In the genomic region with DNA sequence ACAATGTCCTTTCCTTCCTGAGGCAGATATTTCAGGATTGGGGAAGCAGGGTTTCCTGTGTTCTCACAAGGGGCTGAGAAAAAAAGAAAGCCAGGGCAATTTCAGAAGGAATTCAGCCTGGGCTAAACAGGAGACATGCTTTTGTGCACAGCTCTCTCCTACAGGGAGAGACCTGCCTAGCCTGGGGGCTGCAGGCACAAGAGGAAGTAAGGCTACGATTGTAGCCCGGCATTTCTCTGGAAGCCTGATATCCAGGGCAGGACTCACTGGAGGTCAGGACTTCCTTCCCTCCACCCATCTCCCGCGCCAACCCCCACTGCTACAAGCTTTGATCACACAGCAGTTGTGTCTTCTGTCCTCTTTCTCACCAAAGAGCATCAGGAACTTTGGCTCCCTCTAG, we compare ENCODE assay signal across 12 mouse cellular contexts.
DNase-seq lines count a peak whose midpoint lies in the region; ATAC-seq and TF ChIP-seq lines count a peak whose summit lies in the region.
"Had no signal": no experiment of that assay in that cellular context is flagged by ENCODE, and none has a peak within 500 bp of the region (broad histone marks: within the 10 kb centered on the region; RNA-seq: fewer than 3 reads in every experiment).

No protein-coding gene starts in this region.

- no peak overlapping the region for H3K9ac ChIP-seq in liver, postnatal 0 days (replicated peaks)

- H3K4me3 ChIP-seq in embryonic facial prominence, embryonic 10.5 days, result no peak overlapping the region
- no peak overlapping the region for H3K4me3 ChIP-seq in liver, postnatal 0 days (ENCODE audit: low read depth, low read length)
- H3K4me3 ChIP-seq: megakaryocyte, embryonic 14.5 days had no signal

- peak overlapping the region; percentile 37 for H3K27ac ChIP-seq in embryonic facial prominence, embryonic 10.5 days (replicated peaks)
- H3K27ac ChIP-seq in liver, postnatal 0 days (ENCODE audit: low read depth), result no peak overlapping the region

- peaks cover 35% of the 10 kb centered on the region for H3K4me1 ChIP-seq in embryonic facial prominence, embryonic 10.5 days
- H3K4me1 ChIP-seq in liver, postnatal 0 days (ENCODE audit: insufficient read depth), result peaks cover 15% of the 10 kb centered on the region

- 18% methylated on average over 4 of the region's 4 CpGs for WGBS in embryonic facial prominence, embryonic 10.5 days
- WGBS in liver, postnatal 0 days (ENCODE audit: insufficient replicate concordance), result 7% methylated on average over 4 of the region's 4 CpGs

- peaks cover 30% of the 10 kb centered on the region for H3K27me3 ChIP-seq in embryonic facial prominence, embryonic 10.5 days (replicated peaks; ENCODE audit: low read depth, poor library complexity, severe bottlenecking)
- H3K27me3 ChIP-seq in liver, postnatal 0 days (ENCODE audit: insufficient read depth, low read length), result 0 out of 2 replicates have a peak, but pooled peaks cover 3% of the 10 kb centered on the region

- 0 out of 2 replicates have a peak, but pooled peaks have one; percentile 5 for TF ChIP-seq CTCF in liver, postnatal 0 days (IDR thresholded peaks at IDR 0.05; ENCODE audit: low read depth)

- ATAC-seq in liver, postnatal 0 days, result peak; percentile 58; the same call in 1 of the 2 replicates
- ATAC-seq: forebrain, embryonic 14.5 days; intestine, postnatal 0 days had no signal

- no peak; the same call in none of the 2 replicates for TF ChIP-seq EP300 in liver, postnatal 0 days (IDR thresholded peaks at IDR 0.05; ENCODE audit: low read depth)

- peak; percentile 52 for DNase-seq in adrenal gland, adult 2 months
- no peak for DNase-seq in adrenal gland, adult 8-10 months
- DNase-seq in embryonic facial prominence, embryonic 10.5 days (ENCODE audit: low spot score), result peak; percentile 43
- DNase-seq in heart, postnatal 4 days, result peak; percentile 44
- no peak for DNase-seq in liver, postnatal 0 days
- DNase-seq in spleen, postnatal 36 days (ENCODE audit: low spot score in 2 of 2), result no peak
- DNase-seq in thymus, postnatal 4 days, result no peak
- DNase-seq in gastrocnemius, adult 8-10 months (ENCODE audit: low spot score in 2 of 2), result no peak
- DNase-seq: cerebellum, adult 9-10 months had no signal

- H3K4me2 ChIP-seq in liver, postnatal 0 days (ENCODE audit: low read depth, low read length), result no peak overlapping the region

- no peaks in the 10 kb centered on the region for H3K9me3 ChIP-seq in embryonic facial prominence, embryonic 10.5 days
- no peaks in the 10 kb centered on the region for H3K9me3 ChIP-seq in liver, postnatal 0 days (ENCODE audit: low read length)

- H3K36me3 ChIP-seq in embryonic facial prominence, embryonic 10.5 days (replicated peaks), result no peaks in the 10 kb centered on the region
- no peaks in the 10 kb centered on the region for H3K36me3 ChIP-seq in liver, postnatal 0 days (replicated peaks; ENCODE audit: insufficient read depth, low read length)

Comparison
In these comparisons a context has a peak if more than half of its experiments do, and no peak if none do; other contexts are left out.
1. DNase-seq: peak in adrenal gland, adult 2 months (single experiment), embryonic facial prominence, embryonic 10.5 days (single experiment) and heart, postnatal 4 days (single experiment); none in adrenal gland, adult 8-10 months (single experiment), liver, postnatal 0 days (single experiment), spleen, postnatal 36 days (0 of 2), thymus, postnatal 4 days (single experiment) and gastrocnemius, adult 8-10 months (0 of 2).